Mouse (Mus musculus): ENCODE data around the gene Atf7. TPM values are rescaled to one million over a fixed set of nuclear protein-coding genes. Genes with fewer than 3 reads are reported as not detected.
"Not testable (repeated sequence)": the region's sequence is repeated elsewhere in the genome, so short reads cannot be mapped to it uniquely, and the experiment has no call there.

The Atf7 gene
- total RNA-seq, 2 experiments from 2014 or later = 39.4 to 40.5 TPM

- no peak for DNase-seq (ENCODE audit: low spot score in 2 of 2)
These were observed 4.5 kb downstream of the Atf7 start for GRCm38 (mm10) chr15:102620765-102621164.

- no peak for DNase-seq (ENCODE audit: low spot score in 2 of 2)
These were observed 5.8 kb downstream of the Atf7 start for GRCm38 (mm10) chr15:102619486-102619885.

DNA sequence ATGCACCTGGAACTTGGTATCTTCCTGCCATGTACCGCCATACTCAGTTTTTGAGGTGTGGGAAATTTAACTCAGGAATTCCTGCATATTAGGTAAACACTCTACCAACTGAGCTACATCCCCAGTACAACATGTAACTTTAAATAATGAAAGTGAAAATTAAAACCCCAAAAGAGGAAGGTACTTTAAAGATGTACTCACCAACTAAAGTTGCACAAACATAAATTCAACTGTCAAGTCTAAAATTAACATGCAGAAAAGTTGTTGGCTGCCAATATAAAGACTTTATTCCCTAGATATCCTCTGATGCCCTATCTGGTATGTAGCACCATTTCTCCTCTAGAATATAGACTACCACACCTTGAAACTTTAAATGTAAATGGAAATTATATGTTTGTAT, 7.6 kb downstream of the Atf7 start:
- no peak for DNase-seq (ENCODE audit: low spot score in 2 of 2)

DNA sequence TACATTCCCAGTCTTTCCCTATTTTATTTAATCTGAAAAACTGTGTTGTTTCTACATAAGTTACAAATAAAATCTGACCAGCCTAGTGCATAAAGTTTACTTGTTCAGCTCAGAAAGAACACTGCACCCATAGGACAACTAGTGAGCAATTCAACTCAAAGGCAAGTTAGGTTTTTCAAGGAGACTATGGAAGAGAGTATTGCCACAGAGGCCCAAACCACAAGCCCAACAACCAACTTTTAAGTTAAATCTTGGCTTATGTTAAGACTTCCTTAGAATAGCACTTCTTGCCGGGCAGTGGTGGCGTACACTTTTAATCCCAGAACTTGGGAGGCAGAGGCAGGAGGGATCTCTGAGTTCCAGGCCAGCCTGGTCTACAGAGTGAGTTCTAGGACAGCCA, 9.1 kb downstream of the Atf7 start:
- DNase-seq (ENCODE audit: low spot score in 2 of 2) = no peak

DNA sequence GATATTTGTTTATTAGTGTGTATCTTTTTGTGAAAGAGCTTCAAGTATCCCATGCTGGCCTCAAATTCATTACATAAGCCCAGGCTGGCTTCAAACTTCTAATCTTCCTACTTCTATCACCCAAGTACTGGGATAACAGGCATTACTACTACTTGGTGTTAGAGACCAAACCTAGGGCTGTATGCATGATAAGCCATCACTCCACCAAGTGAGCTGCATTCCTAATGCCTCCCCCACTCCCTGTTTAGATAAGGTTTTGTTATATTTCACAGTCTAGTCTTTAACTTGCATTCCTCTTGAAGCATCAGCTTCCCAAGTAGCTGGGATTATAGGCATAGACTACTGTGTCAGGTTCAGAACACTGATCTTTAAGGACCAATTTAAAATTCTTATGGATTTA, 11.0 kb downstream of the Atf7 start:
- DNase-seq (ENCODE audit: low spot score in 2 of 2) = no peak

- no peak for DNase-seq (ENCODE audit: low spot score in 2 of 2)
These were observed 12.3 kb downstream of the Atf7 start for GRCm38 (mm10) chr15:102612966-102613365.

GRCm38 (mm10) chr15:102608586-102608985, 16.7 kb downstream of the Atf7 start:
- not testable (repeated sequence) for DNase-seq (ENCODE audit: low spot score in 2 of 2)

DNA sequence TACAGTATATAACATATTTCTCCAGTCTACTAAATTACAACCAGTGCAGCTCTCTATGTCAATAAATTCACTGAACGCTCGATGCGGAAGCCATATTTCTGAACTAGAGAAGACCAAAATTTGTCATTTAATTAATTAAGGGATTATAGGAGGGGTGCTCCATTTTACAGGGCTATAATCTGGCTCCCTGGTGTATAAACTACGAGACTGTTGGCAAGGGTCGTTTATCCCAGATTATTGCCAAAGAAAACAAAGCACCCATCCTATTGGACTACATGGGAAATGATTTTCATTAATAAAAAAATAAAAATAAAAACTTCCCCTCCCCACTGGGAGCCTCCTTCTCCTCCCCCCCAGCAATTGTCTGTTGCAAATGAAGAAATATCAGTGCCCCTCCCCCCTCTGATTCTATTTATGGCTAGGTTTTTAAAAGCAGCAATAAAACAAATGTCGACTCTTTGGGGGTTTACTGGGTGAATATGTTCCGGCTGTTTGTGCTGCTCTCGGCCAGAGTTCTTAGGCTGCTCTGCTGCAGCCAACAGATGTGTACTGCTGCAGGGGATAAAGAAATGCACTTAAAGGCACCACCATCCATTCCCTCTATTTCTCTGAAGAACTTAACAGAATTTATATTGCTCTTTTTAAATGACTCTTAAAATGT, 31.1 kb downstream of the Atf7 start:
- no peak for DNase-seq (ENCODE audit: low spot score in 2 of 2)

DNA sequence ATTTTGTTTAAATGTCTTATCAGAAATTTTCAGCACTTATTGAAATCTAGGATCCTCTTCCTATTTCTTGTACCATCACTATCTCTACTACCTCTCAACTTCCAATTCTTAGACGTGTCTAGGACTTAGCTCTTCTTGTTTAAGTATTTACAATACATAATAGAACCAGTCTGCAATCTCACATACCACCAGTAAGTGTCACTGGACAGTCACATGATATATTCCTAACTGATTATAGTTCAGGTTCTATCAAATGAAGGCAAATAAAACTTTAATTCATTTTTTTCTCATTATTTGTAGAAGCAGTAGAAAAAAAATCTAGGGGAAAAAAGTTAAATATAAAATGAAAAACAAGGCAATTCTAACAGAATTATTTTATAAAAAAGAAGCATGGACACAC, 32.6 kb downstream of the Atf7 start:
- DNase-seq (ENCODE audit: low spot score in 2 of 2) = no peak

GRCm38 (mm10) chr15:102590567-102590966, 34.7 kb downstream of the Atf7 start:
- no peak for DNase-seq (ENCODE audit: low spot score in 2 of 2)

DNA sequence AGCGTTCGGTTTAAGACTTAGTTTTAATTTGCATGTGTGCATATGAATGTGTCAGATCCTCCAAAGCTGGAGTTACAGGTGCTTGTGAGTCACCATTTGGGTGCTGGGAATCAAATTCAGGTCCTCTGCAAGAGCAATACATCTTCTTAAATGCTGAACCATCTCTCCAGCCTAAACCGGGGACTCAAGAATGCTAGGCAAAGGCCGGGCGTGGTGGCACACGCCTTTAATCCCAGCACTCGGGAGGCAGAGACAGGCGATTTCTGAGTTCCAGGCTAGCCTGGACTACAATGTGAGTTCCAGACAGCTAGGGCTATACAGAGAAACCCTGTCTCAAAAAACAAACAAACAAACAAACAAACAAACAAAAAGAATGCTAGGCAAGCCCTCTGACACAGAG, 35.4 kb downstream of the Atf7 start:
- no peak for DNase-seq (ENCODE audit: low spot score in 2 of 2)

DNA sequence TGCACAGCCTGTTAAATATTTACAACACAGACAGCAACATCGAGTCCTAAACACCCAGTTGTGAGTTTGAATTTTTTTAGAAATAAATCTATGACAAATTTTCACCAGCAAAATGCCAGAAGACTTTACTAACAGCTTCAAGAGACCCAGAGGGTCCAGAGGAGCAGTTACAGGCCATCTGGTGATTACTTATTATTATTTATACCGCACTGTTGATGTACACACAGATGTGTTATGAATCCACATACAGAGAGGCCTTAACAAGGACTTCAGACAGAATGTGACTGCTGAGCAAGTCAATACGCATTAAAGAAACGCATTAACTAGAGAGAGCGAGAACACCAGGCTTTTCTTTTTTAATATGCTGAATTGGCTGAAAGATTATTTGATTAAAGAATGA, 39.8 kb downstream of the Atf7 start:
- DNase-seq (ENCODE audit: low spot score in 2 of 2) = no peak

DNA sequence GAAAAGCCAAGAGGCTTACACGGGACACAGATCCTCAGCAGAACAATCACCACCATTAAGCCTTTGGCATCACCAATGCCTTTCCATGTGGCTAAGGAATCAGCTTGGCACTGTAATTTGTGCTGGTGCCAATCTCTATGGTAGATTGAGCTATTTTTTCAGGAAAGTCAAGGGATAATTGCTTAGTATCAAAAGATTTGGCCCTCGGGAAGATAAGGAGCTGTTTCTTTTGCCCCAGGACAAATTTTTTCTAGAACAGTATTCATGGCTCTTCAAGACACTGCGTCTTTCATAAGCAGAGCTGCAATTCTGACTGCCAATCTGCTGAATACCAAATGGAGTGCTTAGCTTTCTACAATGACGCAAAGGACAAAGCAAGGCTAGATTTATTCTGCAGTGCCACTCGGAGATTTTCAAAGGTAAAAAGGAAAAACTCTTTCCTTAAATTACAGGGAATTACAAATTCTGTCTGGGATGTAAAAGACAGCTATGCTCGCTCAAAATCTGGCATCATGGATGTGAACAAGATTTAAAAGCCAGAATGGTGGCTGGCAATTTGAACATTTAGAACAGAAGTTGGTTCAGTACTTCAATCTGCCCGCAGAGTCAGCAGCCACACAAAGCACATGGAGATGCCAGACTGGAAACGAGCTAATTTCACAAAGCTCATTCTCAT, 41.4 kb downstream of the Atf7 start:
- peak; percentile 48 to 50 for DNase-seq (ENCODE audit: low spot score in 2 of 2)

- DNase-seq (ENCODE audit: low spot score in 2 of 2) = no peak
These were observed 44.1 kb downstream of the Atf7 start for GRCm38 (mm10) chr15:102581205-102581604.

- no peak for DNase-seq (ENCODE audit: low spot score in 2 of 2)
These were observed 46.9 kb downstream of the Atf7 start for GRCm38 (mm10) chr15:102578351-102578750.

DNA sequence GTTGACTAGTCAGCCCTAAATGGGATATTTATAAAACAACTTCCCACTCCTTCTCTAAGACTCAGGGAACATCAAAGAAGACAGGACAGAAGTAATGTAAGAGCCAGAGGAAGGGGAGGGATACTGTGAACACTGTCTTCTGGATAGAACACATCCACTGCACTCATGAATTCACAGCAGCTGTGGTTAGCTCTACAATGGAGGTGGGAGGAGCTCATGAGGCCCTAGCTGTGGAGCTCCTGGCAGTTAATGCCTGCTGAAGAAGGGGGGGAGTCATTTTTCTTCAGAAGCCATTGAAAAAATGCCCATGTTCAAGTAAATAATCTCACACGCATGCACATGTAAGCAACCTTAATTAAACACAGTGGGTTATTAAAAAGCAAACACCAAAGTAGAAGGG, 48.3 kb downstream of the Atf7 start:
- no peak for DNase-seq (ENCODE audit: low spot score in 2 of 2)

DNA sequence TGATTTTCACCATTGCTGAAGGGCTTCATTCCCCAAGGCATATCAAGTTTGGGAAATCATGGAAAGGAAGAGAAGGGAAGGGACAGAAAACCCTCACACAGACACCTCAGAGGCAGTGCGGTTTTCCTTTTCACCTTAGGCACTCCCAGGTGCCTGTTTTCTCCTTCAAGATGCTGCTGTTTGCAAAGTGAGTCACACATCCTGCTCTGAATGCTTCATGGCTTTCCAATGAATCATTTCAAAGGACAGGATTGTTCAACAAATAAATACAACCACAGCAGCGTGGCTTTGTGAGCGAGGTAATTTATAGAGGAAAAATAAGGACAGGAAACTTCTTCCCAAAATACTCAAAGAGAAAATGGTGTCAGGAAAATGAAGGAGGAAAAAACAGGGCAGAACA, 53.2 kb downstream of the Atf7 start:
- DNase-seq (ENCODE audit: low spot score in 2 of 2) = no peak

DNA sequence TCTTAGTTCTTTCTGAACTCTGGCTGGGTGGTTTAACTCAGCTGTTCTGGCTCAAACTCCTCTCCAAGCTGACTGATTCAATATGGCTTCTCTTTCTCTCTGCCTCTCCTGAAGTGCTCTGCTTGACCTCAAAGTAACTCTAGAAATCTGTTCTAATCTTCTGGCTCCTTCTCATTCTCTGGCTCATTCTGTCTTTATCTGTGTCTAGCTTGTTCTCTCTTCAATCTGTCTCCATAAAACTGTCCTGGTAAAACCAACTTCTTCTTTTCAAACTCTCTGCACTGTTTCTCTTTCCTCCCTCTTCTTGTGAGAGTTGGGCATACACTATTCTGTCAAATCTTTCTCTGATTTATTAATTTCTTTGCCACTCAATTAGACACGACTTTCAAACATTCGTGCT, 57.4 kb downstream of the Atf7 start:
- DNase-seq (ENCODE audit: low spot score in 2 of 2) = no peak

- peak in 1 of 2 experiments; percentile 24 for DNase-seq (ENCODE audit: low spot score in 2 of 2)
These were observed 61.6 kb downstream of the Atf7 start for GRCm38 (mm10) chr15:102563681-102564080.

DNA sequence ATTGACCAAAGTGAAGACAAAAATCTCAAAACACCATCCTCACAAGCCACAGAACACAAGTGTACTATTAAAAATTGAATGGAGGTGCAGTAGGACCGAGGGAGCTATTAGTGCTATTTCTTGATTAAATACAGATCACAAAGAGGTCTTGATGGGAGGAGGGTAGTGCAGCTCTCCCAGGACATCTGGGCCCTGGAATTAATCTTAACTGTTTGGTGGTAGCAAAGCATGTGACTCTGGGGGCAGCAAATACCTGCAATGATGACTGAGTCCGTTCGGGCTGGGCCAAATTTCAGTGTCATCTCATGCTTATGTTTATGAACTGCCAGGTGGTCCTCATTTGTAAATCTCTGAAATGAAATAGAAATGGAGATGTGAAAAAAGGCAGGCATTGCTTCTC, 62.2 kb downstream of the Atf7 start:
- no peak for DNase-seq (ENCODE audit: low spot score in 2 of 2)

GRCm38 (mm10) chr15:102562491-102562890, 62.8 kb downstream of the Atf7 start:
- no peak for DNase-seq (ENCODE audit: low spot score in 2 of 2)

GRCm38 (mm10) chr15:102557580-102557979, 67.7 kb downstream of the Atf7 start:
- DNase-seq (ENCODE audit: low spot score in 2 of 2) = no peak

DNA sequence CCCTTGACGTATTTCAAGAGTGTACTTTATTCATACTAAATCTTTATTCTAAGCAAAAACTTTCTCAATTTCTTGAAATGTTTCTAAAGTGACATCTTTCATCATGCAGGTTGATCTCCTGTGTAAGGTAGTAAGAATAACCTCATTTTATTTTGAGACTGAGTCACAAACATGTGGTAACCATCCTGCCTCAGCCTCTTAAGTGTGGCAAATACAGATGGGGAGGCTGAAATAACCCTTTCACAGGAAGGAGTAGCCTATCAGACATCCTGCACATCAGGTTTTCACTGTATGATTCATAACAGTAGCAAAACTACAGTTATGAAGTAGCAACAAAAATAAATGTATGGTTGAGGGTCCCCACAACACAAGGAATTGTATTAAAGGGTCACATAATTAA, 69.7 kb downstream of the Atf7 start:
- no peak for DNase-seq (ENCODE audit: low spot score in 2 of 2)
